18 mouse cellular contexts compared by ENCODE assay signal in genomic region chr1:159801753-159802152, GRCm38 (mm10).
DNase-seq lines count a peak whose midpoint lies in the region; ATAC-seq lines count a peak whose summit lies in the region.
"Had no signal": no experiment of that assay in that cellular context is flagged by ENCODE, and none has a peak within 500 bp of the region (broad histone marks: within the 10 kb centered on the region; RNA-seq: fewer than 3 reads in every experiment).

No protein-coding gene starts in this region.

- H3K4me2 ChIP-seq in forebrain, embryonic 16.5 days (ENCODE audit: low read length) = no peak overlapping the region
- H3K4me2 ChIP-seq in forebrain, embryonic 15.5 days (replicated peaks) = no peak overlapping the region
- H3K4me2 ChIP-seq: embryonic facial prominence, embryonic 12.5 days; heart, embryonic 12.5 days; hindbrain, embryonic 15.5 days had no signal

- H3K4me1 ChIP-seq in forebrain, embryonic 16.5 days (replicated peaks; ENCODE audit: control insufficient read depth, insufficient read depth, low read length) = peaks cover 2% of the 10 kb centered on the region; the same call in 1 of the 2 replicates
- H3K4me1 ChIP-seq in forebrain, embryonic 15.5 days = no peaks in the 10 kb centered on the region
- H3K4me1 ChIP-seq: embryonic facial prominence, embryonic 12.5 days; heart, embryonic 12.5 days; hindbrain, embryonic 15.5 days had no signal

- no peak overlapping the region for H3K27ac ChIP-seq in forebrain, embryonic 16.5 days (ENCODE audit: low read length)
- H3K27ac ChIP-seq in forebrain, embryonic 15.5 days (replicated peaks) = no peak overlapping the region
- H3K27ac ChIP-seq: embryonic facial prominence, embryonic 12.5 days; hindbrain, embryonic 15.5 days had no signal

- peak; percentile 18 for DNase-seq in lung, postnatal 10 days
- no peak for DNase-seq in lung, postnatal 4 days
- peak; percentile 48 for DNase-seq in retina, postnatal 1 day
- no peak for DNase-seq in retina, embryonic 14.5 days (ENCODE audit: low spot score)
- no peak for DNase-seq in adrenal gland, adult 18-20 months (ENCODE audit: low spot score in 2 of 2)
- DNase-seq: adrenal gland, adult 8-10 months; adrenal gland, postnatal 36 days; cerebellum, adult 11-12 months; cerebellum, adult 9-10 months; cerebellum, postnatal 25 days; gastrocnemius, postnatal 14 days; heart, postnatal 36 days had no signal

- no peaks in the 10 kb centered on the region for H3K27me3 ChIP-seq in forebrain, embryonic 16.5 days (replicated peaks; ENCODE audit: control insufficient read depth, insufficient read depth, low read length)
- no peaks in the 10 kb centered on the region for H3K27me3 ChIP-seq in forebrain, embryonic 15.5 days
- H3K27me3 ChIP-seq: embryonic facial prominence, embryonic 12.5 days; heart, embryonic 12.5 days; hindbrain, embryonic 15.5 days had no signal

- no peak overlapping the region for H3K4me3 ChIP-seq in forebrain, embryonic 16.5 days (replicated peaks; ENCODE audit: low read length)
- H3K4me3 ChIP-seq in forebrain, embryonic 15.5 days = no peak overlapping the region
- H3K4me3 ChIP-seq: embryonic facial prominence, embryonic 12.5 days; heart, embryonic 12.5 days; hindbrain, embryonic 15.5 days had no signal

- ATAC-seq in forebrain, embryonic 16.5 days = peak; percentile 47; the same call in 1 of the 2 replicates
- ATAC-seq in forebrain, embryonic 15.5 days (replicated peaks) = no peak; the same call in 1 of the 2 replicates
- ATAC-seq: forebrain, embryonic 14.5 days had no signal

- 0 out of 2 replicates have a peak, but pooled peaks cover 5% of the 10 kb centered on the region for H3K9me3 ChIP-seq in forebrain, embryonic 16.5 days (ENCODE audit: control insufficient read depth, low read length)
- no peaks in the 10 kb centered on the region for H3K9me3 ChIP-seq in forebrain, embryonic 15.5 days
- H3K9me3 ChIP-seq: embryonic facial prominence, embryonic 12.5 days; heart, embryonic 12.5 days; hindbrain, embryonic 15.5 days had no signal

- H3K36me3 ChIP-seq in forebrain, embryonic 16.5 days (ENCODE audit: control insufficient read depth, insufficient read depth) = no peaks in the 10 kb centered on the region
- no peaks in the 10 kb centered on the region for H3K36me3 ChIP-seq in forebrain, embryonic 15.5 days
- H3K36me3 ChIP-seq: embryonic facial prominence, embryonic 12.5 days; heart, embryonic 12.5 days; hindbrain, embryonic 15.5 days had no signal

- WGBS in forebrain, embryonic 16.5 days = 49% methylated on average over 4 of the region's 4 CpGs
- WGBS in forebrain, embryonic 15.5 days = 57% methylated on average over 4 of the region's 4 CpGs

- no peak overlapping the region for H3K9ac ChIP-seq in forebrain, embryonic 16.5 days (replicated peaks; ENCODE audit: low read depth, low read length)
- no peak overlapping the region for H3K9ac ChIP-seq in forebrain, embryonic 15.5 days (replicated peaks)
- H3K9ac ChIP-seq: embryonic facial prominence, embryonic 12.5 days; heart, embryonic 12.5 days; hindbrain, embryonic 15.5 days had no signal

Comparison
In these comparisons a context has a peak if more than half of its experiments do, and no peak if none do; other contexts are left out.
1. DNase-seq: peak in lung, postnatal 10 days (single experiment) and retina, postnatal 1 day (single experiment); none in lung, postnatal 4 days (0 of 2), retina, embryonic 14.5 days (single experiment) and adrenal gland, adult 18-20 months (0 of 2).